In the genomic region with DNA sequence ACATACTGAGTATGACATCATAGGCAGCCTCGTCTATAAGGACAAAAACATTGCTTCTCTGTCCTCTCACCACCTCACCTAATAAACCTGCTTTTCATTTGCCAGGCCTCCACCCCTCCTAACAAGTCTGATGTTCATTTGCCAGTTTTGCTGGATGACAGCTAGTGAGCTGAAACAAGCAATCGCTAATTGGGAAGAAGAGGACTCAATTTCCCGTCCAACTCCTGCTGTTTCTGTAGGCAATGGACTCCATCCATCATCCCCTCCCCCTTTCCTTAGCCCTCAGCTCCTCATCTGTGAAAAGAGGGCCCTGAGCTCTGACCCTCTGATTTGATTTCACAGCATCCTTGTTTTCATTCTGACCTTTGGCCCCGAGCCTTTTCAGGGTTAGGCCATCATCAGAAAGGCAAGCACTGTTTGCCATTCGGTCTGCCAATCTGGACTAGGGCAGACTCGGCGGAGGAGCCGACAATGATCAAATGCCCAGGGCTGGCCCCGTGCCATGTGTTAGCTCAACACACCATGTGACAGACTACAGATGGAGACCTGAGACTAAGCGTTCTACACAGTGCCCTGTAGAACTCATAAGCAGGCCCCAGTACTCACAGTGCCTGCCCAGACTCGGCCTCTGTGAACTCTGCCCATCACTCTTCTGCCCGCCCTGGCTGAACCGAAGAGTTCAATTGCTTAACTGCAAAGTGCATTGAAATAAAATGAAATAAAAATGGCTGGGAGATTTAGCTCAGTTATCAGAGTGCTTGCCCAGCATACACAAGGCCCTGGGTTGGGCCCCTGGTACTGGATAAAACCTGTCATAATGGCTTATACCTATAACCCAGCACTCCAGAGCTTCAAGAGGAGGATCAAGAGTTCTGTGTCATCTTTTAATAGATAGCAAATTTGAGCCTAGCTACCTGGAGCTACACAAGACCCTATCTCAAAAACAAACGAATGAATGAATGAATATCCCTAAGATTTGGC, we compare ENCODE assay signal across 9 mouse cellular contexts.
DNase-seq lines count a peak whose midpoint lies in the region; ATAC-seq lines count a peak whose summit lies in the region.
"Had no signal": no experiment of that assay in that cellular context is flagged by ENCODE, and none has a peak within 500 bp of the region (broad histone marks: within the 10 kb centered on the region; RNA-seq: fewer than 3 reads in every experiment).

No protein-coding gene starts in this region.

- H3K9ac ChIP-seq in kidney, embryonic 15.5 days: no peak overlapping the region

- H3K36me3 ChIP-seq in kidney, embryonic 15.5 days: no peaks in the 10 kb centered on the region

- intact Hi-C loops in gastrocnemius, postnatal 14 days (cut with DNase I; ENCODE audit: low total_unique reads): no loop called here

- no peaks in the 10 kb centered on the region for H3K9me3 ChIP-seq in kidney, embryonic 15.5 days (replicated peaks)

- no peaks in the 10 kb centered on the region for H3K4me1 ChIP-seq in kidney, embryonic 15.5 days

- no peaks in the 10 kb centered on the region for H3K27me3 ChIP-seq in kidney, embryonic 15.5 days
- H3K27me3 ChIP-seq: CH12.LX had no signal

- H3K27ac ChIP-seq in kidney, embryonic 15.5 days: no peak overlapping the region

- no peak overlapping the region for H3K4me3 ChIP-seq in kidney, embryonic 15.5 days (replicated peaks)

- H3K4me2 ChIP-seq in kidney, embryonic 15.5 days: no peak overlapping the region

- DNase-seq in kidney, adult 11 months: peak; percentile 80
- peak; percentile 73 to 90 for DNase-seq in cerebellum, postnatal 4 days (ENCODE audit: low spot score in 2 of 2)
- DNase-seq in gastrocnemius, postnatal 14 days: peak; percentile 4
- peak; percentile 77 to 91 for DNase-seq in layer of hippocampus, adult 18-20 months (ENCODE audit: low spot score in 2 of 2)
- DNase-seq in mesoderm, embryonic 11.5 days (ENCODE audit: low read depth, low spot score): peak; percentile 71
- peak; percentile 61 for DNase-seq in right cerebral cortex, postnatal 14 days
- no peak for DNase-seq in thymus, postnatal 25 days

- WGBS in kidney, embryonic 15.5 days: 47% methylated on average over 14 of the region's 14 CpGs

- no peak; the same call in 1 of the 2 replicates for ATAC-seq in kidney, embryonic 15.5 days (replicated peaks; ENCODE audit: low FRiP score)
